Mouse (Mus musculus): ENCODE measurements around the gene Ccdc171.
"Not testable (repeated sequence)": the region's sequence is repeated elsewhere in the genome, so short reads cannot be mapped to it uniquely, and the experiment has no call there.

The Ccdc171 gene

GRCm38 (mm10) chr4:83657021-83657420, 131.7 kb downstream of the Ccdc171 start:
- DNase-seq (ENCODE audit: low spot score in 2 of 2): no peak

GRCm38 (mm10) chr4:83658415-83658814, 133.1 kb downstream of the Ccdc171 start:
- no peak for DNase-seq (ENCODE audit: low spot score in 2 of 2)

GRCm38 (mm10) chr4:83659411-83659810, 134.1 kb downstream of the Ccdc171 start:
- no peak for DNase-seq (ENCODE audit: low spot score in 2 of 2)

- no peak for DNase-seq (ENCODE audit: low spot score in 2 of 2)
Measured at GRCm38 (mm10) chr4:83661519-83662271, 136.3 kb downstream of the Ccdc171 start.

GRCm38 (mm10) chr4:83662301-83662700, 137.0 kb downstream of the Ccdc171 start:
- no peak for DNase-seq (ENCODE audit: low spot score in 2 of 2)

GRCm38 (mm10) chr4:83669552-83669951, 144.2 kb downstream of the Ccdc171 start:
- no peak for DNase-seq (ENCODE audit: low spot score in 2 of 2)

- not testable (repeated sequence) for DNase-seq (ENCODE audit: low spot score in 2 of 2)
Measured at GRCm38 (mm10) chr4:83675308-83675707, 150.0 kb downstream of the Ccdc171 start.

- peak in 1 of 2 experiments; percentile 16 for DNase-seq (ENCODE audit: low spot score in 2 of 2)
Measured at GRCm38 (mm10) chr4:83676444-83676843, 151.1 kb downstream of the Ccdc171 start.

GRCm38 (mm10) chr4:83681081-83681480, 155.7 kb downstream of the Ccdc171 start:
- DNase-seq (ENCODE audit: low spot score in 2 of 2): no peak

GRCm38 (mm10) chr4:83682866-83683265, 157.5 kb downstream of the Ccdc171 start:
- no peak for DNase-seq (ENCODE audit: low spot score in 2 of 2)

- DNase-seq (ENCODE audit: low spot score in 2 of 2): no peak
Measured at GRCm38 (mm10) chr4:83700190-83700589, 174.8 kb downstream of the Ccdc171 start.

- no peak for DNase-seq (ENCODE audit: low spot score in 2 of 2)
Measured at GRCm38 (mm10) chr4:83716996-83717395, 191.7 kb downstream of the Ccdc171 start.

GRCm38 (mm10) chr4:83719816-83720215, 194.5 kb downstream of the Ccdc171 start:
- DNase-seq (ENCODE audit: low spot score in 2 of 2): no peak

GRCm38 (mm10) chr4:83725136-83725535, 199.8 kb downstream of the Ccdc171 start:
- peak; percentile 3 to 33 for DNase-seq (ENCODE audit: low spot score in 2 of 2)

- no peak for DNase-seq (ENCODE audit: low spot score in 2 of 2)
Measured at GRCm38 (mm10) chr4:83739137-83739890, 214.0 kb downstream of the Ccdc171 start.

GRCm38 (mm10) chr4:83739891-83740277, 214.5 kb downstream of the Ccdc171 start:
- no peak for DNase-seq (ENCODE audit: low spot score in 2 of 2)

GRCm38 (mm10) chr4:83742806-83743460, 217.6 kb downstream of the Ccdc171 start:
- no peak for DNase-seq (ENCODE audit: low spot score in 2 of 2)

GRCm38 (mm10) chr4:83775136-83775535, 249.8 kb downstream of the Ccdc171 start:
- no peak for DNase-seq (ENCODE audit: low spot score in 2 of 2)

- DNase-seq (ENCODE audit: low spot score in 2 of 2): no peak
Measured at GRCm38 (mm10) chr4:83780044-83780443, 254.7 kb downstream of the Ccdc171 start.

GRCm38 (mm10) chr4:83785115-83785514, 259.8 kb downstream of the Ccdc171 start:
- no peak for DNase-seq (ENCODE audit: low spot score in 2 of 2)

- DNase-seq (ENCODE audit: low spot score in 2 of 2): no peak
Measured at GRCm38 (mm10) chr4:83791811-83792210, 266.5 kb downstream of the Ccdc171 start.

GRCm38 (mm10) chr4:83794315-83794922, 269.1 kb downstream of the Ccdc171 start:
- DNase-seq (ENCODE audit: low spot score in 2 of 2): peak; percentile 24 to 76

Measured in frontal cortex, postnatal 36 days (tissue).